Mouse (Mus musculus) CH12.LX (cell line): ENCODE results near the gene Fntb. TPM values are rescaled to one million over a fixed set of nuclear protein-coding genes. Genes with fewer than 3 reads are reported as not detected.

Source experiments
- DNase-seq: peaks from one replicate; pipeline ENCODE4 v3.0.0-alpha.2; 2013; ENCODE audit errors: extremely low read depth
- H3K27ac ChIP-seq: 2 replicates; pipeline ENCODE4 v1.5.1; 2012; ENCODE audit warnings: low read depth, mild to moderate bottlenecking, control low read depth, moderate library complexity; ENCODE audit not compliant: insufficient read depth
- H3K27me3 ChIP-seq: replicated peaks from 2 replicates; pipeline ENCODE3; 2012; ENCODE audit warnings: inconsistent platforms
- H3K36me3 ChIP-seq, 2 experiments: replicated peaks in 1 of 2; 2 replicates each; pipeline versions ENCODE3 to v1.6.1; 2012; ENCODE audit warnings: inconsistent platforms in 1 of 2, low read length in 1 of 2, mild to moderate bottlenecking in 1 of 2, mixed read lengths in 1 of 2, moderate library complexity in 1 of 2; ENCODE audit not compliant: control insufficient read depth in 1 of 2, insufficient read depth in 1 of 2
- H3K4me1 ChIP-seq, 2 experiments: 2 replicates each; pipeline ENCODE4 v1.6.1; 2012; ENCODE audit warnings: inconsistent platforms in 1 of 2, moderate library complexity in 1 of 2; ENCODE audit not compliant: insufficient read depth in 2 of 2, control insufficient read depth in 1 of 2
- H3K4me2 ChIP-seq: 2 replicates; pipeline ENCODE4 v1.6.1; 2012; ENCODE audit warnings: low read depth, mild to moderate bottlenecking, control low read depth; ENCODE audit not compliant: poor library complexity, insufficient read depth, severe bottlenecking
- H3K4me3 ChIP-seq, 3 experiments: fragments of 150-350 bp in 1 of 3; sonication (generic) in 1 of 3; replicated peaks in 1 of 3; 2 replicates each; pipeline versions ENCODE3 to v1.5.1; 2011 to 2012; ENCODE audit warnings: low read depth in 2 of 3, low read length in 2 of 3, mild to moderate bottlenecking in 2 of 3, moderate library complexity in 2 of 3, control low read depth in 1 of 3, improper control_type of control experiment in 1 of 3, inconsistent platforms in 1 of 3, mixed read lengths in 1 of 3; ENCODE audit not compliant: poor library complexity in 1 of 3
- H3K79me2 ChIP-seq: replicated peaks from 2 replicates; pipeline ENCODE4 v1.6.1; 2012; ENCODE audit warnings: mild to moderate bottlenecking, moderate library complexity; ENCODE audit not compliant: control insufficient read depth, poor library complexity, insufficient read depth, severe bottlenecking; ENCODE audit errors: extremely low read depth
- H3K9ac ChIP-seq: 2 replicates; pipeline ENCODE4 v1.6.1; 2012; ENCODE audit warnings: low read depth, mild to moderate bottlenecking, control low read depth, moderate library complexity; ENCODE audit not compliant: insufficient read depth
- H3K9me3 ChIP-seq: replicated peaks from 2 replicates; pipeline ENCODE3; 2012; ENCODE audit warnings: low read length, inconsistent platforms, mixed read lengths
- CTCF ChIP-seq, 2 experiments: IDR thresholded peaks in 1 of 2; conservative IDR thresholded peaks in 1 of 2; 2 replicates each; pipeline ENCODE4 v1.5.1; 2011 to 2012; ENCODE audit warnings: low read depth in 2 of 2, low read length in 2 of 2, improper control_type of control experiment in 1 of 2, inconsistent platforms in 1 of 2, mild to moderate bottlenecking in 1 of 2, moderate library complexity in 1 of 2
- EP300 ChIP-seq: IDR thresholded peaks from 2 replicates; pipeline ENCODE4 v1.6.1; 2011; ENCODE audit warnings: low read length, improper control_type of control experiment
- ETS1 ChIP-seq: conservative IDR thresholded peaks from 2 replicates; pipeline ENCODE4 v1.6.1; 2012; ENCODE audit warnings: low read depth, mild to moderate bottlenecking, inconsistent platforms, low read length, improper control_type of control experiment, moderate library complexity
- JUN ChIP-seq: IDR thresholded peaks from 2 replicates; pipeline ENCODE4 v1.6.1; 2011; ENCODE audit warnings: low read depth, mild to moderate bottlenecking, low read length, improper control_type of control experiment, moderate library complexity; ENCODE audit not compliant: insufficient read depth
- JUND ChIP-seq: conservative IDR thresholded peaks from 2 replicates; pipeline ENCODE4 v1.6.1; 2011; ENCODE audit warnings: low read depth, low read length, improper control_type of control experiment
- MAFK ChIP-seq: IDR thresholded peaks from 2 replicates; pipeline ENCODE4 v1.6.1; 2011; ENCODE audit warnings: low read length, improper control_type of control experiment; ENCODE audit not compliant: insufficient replicate concordance
- MEF2A ChIP-seq: IDR thresholded peaks from 2 replicates; pipeline ENCODE4 v1.6.1; 2014; ENCODE audit warnings: low read depth, mild to moderate bottlenecking, inconsistent platforms, low read length, improper control_type of control experiment, borderline replicate concordance
- NELFE ChIP-seq: IDR thresholded peaks from 2 replicates; pipeline ENCODE4 v1.6.1; 2011; ENCODE audit warnings: low read depth, low read length, improper control_type of control experiment
- POLR2AphosphoS2 ChIP-seq: IDR thresholded peaks from 2 replicates; pipeline ENCODE4 v1.6.1; 2011; ENCODE audit warnings: low read depth, low read length, improper control_type of control experiment
- USF2 ChIP-seq: conservative IDR thresholded peaks from 2 replicates; pipeline ENCODE4 v1.6.1; 2011; ENCODE audit warnings: low read depth, low read length, improper control_type of control experiment
- ZC3H11A ChIP-seq: IDR thresholded peaks from 2 replicates; pipeline ENCODE4 v1.6.1; 2012; ENCODE audit warnings: low read depth, mild to moderate bottlenecking, inconsistent platforms, low read length, improper control_type of control experiment
- ZMIZ1 ChIP-seq: IDR thresholded peaks from 2 replicates; pipeline ENCODE4 v1.6.1; 2012; ENCODE audit warnings: low read depth, mild to moderate bottlenecking, inconsistent platforms, low read length, improper control_type of control experiment
- dilution Hi-C: fragments of 300-500 bp; cut with MboI; formaldehyde crosslinking; loops from 2 replicates; pipeline ENCODE4 v1.14.3; 2020; ENCODE audit warnings: low sequenced_read_pairs; ENCODE audit not compliant: extremely low pct_unique_long_range_greater_than_20kb, extremely low pct_ligation_motif_present
- in situ Hi-C: fragments of 300-500 bp; cut with MboI; formaldehyde crosslinking; loops from 3 replicates; pipeline ENCODE4 v1.14.3; 2019; ENCODE audit warnings: low sequenced_read_pairs, low pct_ligation_motif_present, low pct_unique_long_range_greater_than_20kb, mixed read lengths
- polyA plus RNA-seq: library from polyadenylated mRNA; unstranded; fragments of >175 nt; gene quantifications from 2 replicates; pipeline ENCODE4 v1.2.1, GENCODE M21; 2012; ENCODE audit warnings: low read depth; ENCODE audit not compliant: insufficient read length
- total RNA-seq, 2 experiments: library from RNA; depleted of rRNA; stranded (reverse); fragments of 300-350 nt in 1 of 2; fragments of >200 nt in 1 of 2; gene quantifications; 2 replicates each; pipeline ENCODE4 v1.2.3; 2012 to 2014

The Fntb gene
- total and polyA plus RNA-seq, 3 experiments, result 5.6 to 19.5 (median 9.2) TPM

DNA sequence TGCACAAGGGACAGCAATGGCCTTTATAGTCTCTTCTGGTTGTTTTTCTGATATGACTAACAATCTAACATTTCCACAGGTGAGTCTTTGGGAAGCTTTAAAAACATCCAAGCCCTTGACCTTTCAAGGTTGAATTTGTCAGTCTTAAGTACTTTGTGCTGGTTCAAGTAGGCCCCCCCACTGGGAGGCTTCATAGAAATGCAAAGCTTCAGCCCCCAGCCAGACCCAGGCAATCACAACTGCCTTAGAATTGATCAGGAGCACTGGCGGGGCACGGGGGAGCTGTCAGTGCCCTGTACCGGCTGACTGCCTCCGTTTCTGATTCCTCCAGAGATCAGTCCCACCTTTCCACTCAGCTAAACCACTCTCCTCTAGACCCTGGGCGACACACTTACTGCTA, 199.7 kb downstream of the Fntb start:
- H3K9ac ChIP-seq, result no peak overlapping the region
- H3K27ac ChIP-seq, result no peak overlapping the region
- in situ Hi-C loops (no loop called here), dilution Hi-C loops (no loop called here)
- H3K4me3 ChIP-seq, result no peak overlapping the region
- peaks cover 0 to 5% of the 10 kb centered on the region in 2 experiments; a peak in 2 of 4 replicates for H3K4me1 ChIP-seq
- peaks cover 18% of the 10 kb centered on the region for H3K79me2 ChIP-seq
- TF ChIP-seq ZC3H11A (no peak), EP300 (no peak), ETS1 (no peak)
- no peak overlapping the region for H3K4me2 ChIP-seq
- H3K9me3 ChIP-seq, result no peaks in the 10 kb centered on the region
- DNase-seq, result no peak
- H3K36me3 ChIP-seq, result peaks cover 0 to 2% of the 10 kb centered on the region in 2 experiments
- H3K27me3 ChIP-seq, result no peaks in the 10 kb centered on the region

DNA sequence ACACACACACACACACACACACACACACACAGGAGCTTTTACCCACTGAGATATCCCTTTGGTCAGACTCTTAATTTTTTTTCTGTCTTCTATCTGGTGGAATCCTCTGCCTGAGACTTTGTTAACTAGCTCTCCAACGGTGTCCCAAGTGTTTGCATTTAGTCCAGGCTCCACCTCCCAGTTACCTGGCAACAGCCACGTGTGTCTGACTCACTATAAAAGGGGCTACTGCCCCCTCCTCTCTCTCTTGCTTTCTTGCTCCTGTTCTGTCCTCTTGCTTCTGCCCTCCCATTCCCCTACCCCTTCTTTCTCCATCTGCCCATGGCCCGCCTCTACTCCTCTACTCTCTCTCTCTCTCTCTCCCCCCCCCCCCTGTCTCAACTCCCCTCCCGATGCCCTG, 200.5 kb downstream of the Fntb start:
- DNase-seq, result no peak
- Histone ChIP-seq H3K4me1 (peaks cover 0 to 3% of the 10 kb centered on the region in 2 experiments; a peak in 2 of 4 replicates), H3K79me2 (peaks cover 10% of the 10 kb centered on the region), H3K9me3 (no peaks in the 10 kb centered on the region), H3K4me3 (no peak overlapping the region), H3K4me2 (no peak overlapping the region), H3K27me3 (no peaks in the 10 kb centered on the region), H3K27ac (no peak overlapping the region), H3K9ac (no peak overlapping the region), H3K36me3 (no peaks in the 10 kb centered on the region)
- TF ChIP-seq JUND (no peak), ZMIZ1 (no peak), MEF2A (no peak), EP300 (no peak), JUN (no peak), NELFE (no peak), USF2 (no peak), POLR2AphosphoS2 (no peak), MAFK (no peak), CTCF (conservative IDR thresholded peaks at IDR 0.05 in 1 of 2, IDR thresholded peaks at IDR 0.05 in 1 of 2; ENCODE audit: low read depth in 2 of 2, low read length in 2 of 2) (no peak)
- in situ Hi-C loops (no loop called here), dilution Hi-C loops (no loop called here)

Other genes starting within 250 kb of the Fntb start
- gene Plekhg3, start 234.7 kb upstream of the Fntb start, total RNA-seq (2012; rRNA removed), result 4.1 and 6.1 TPM in 2 replicates
- gene Plekhg3, start 234.7 kb upstream of the Fntb start, total RNA-seq (2014; rRNA removed), result 0.04 and 0.16 TPM in 2 replicates
- gene Plekhg3, start 234.7 kb upstream of the Fntb start, polyA plus RNA-seq, result 0.27 and 0.37 TPM in 2 replicates
- gene Sptb, start 55.0 kb upstream of the Fntb start, total RNA-seq (2012; rRNA removed), result 0.04 and 0.08 TPM in 2 replicates
- gene Sptb, start 55.0 kb upstream of the Fntb start, total RNA-seq (2014; rRNA removed), result 0.01 and 0.03 TPM in 2 replicates
- gene Sptb, start 55.0 kb upstream of the Fntb start, polyA plus RNA-seq, result 0.04 and 0.08 TPM in 2 replicates
- 87.1 and 92.0 TPM in 2 replicates for gene Churc1, start 51 bp upstream of the Fntb start, total RNA-seq (2012; rRNA removed)
- 139 and 160 TPM in 2 replicates for gene Churc1, start 51 bp upstream of the Fntb start, total RNA-seq (2014; rRNA removed)
- gene Churc1, start 51 bp upstream of the Fntb start, polyA plus RNA-seq, result 48.9 and 52.0 TPM in 2 replicates
- not detected in 2 replicates for gene Gpx2, start 30.0 kb downstream of the Fntb start, total RNA-seq (2012; rRNA removed)
- not detected in 2 replicates for gene Gpx2, start 30.0 kb downstream of the Fntb start, total RNA-seq (2014; rRNA removed)
- gene Gpx2, start 30.0 kb downstream of the Fntb start, polyA plus RNA-seq, result not detected in 2 replicates
- gene Rab15, start 57.3 kb downstream of the Fntb start, total RNA-seq (2012; rRNA removed), result 0.04 and 0.25 TPM in 2 replicates
- gene Rab15, start 57.3 kb downstream of the Fntb start, total RNA-seq (2014; rRNA removed), result 0.07 TPM in 1 of 2 replicates, not detected in the other
- gene Rab15, start 57.3 kb downstream of the Fntb start, polyA plus RNA-seq, result not detected in 2 replicates
- 23.9 and 31.7 TPM in 2 replicates for gene Max, start 196.6 kb downstream of the Fntb start, total RNA-seq (2012; rRNA removed)
- 69.6 and 84.8 TPM in 2 replicates for gene Max, start 196.6 kb downstream of the Fntb start, total RNA-seq (2014; rRNA removed)
- gene Max, start 196.6 kb downstream of the Fntb start, polyA plus RNA-seq, result 106 and 128 TPM in 2 replicates